Mouse (Mus musculus): ENCODE data around the gene Cmtm2b. TPM values are rescaled to one million over a fixed set of nuclear protein-coding genes. Genes with fewer than 3 reads are reported as not detected.

Cmtm2b gene
- polyA plus RNA-seq, 1 experiment from 2014 or later, result not detected

DNA sequence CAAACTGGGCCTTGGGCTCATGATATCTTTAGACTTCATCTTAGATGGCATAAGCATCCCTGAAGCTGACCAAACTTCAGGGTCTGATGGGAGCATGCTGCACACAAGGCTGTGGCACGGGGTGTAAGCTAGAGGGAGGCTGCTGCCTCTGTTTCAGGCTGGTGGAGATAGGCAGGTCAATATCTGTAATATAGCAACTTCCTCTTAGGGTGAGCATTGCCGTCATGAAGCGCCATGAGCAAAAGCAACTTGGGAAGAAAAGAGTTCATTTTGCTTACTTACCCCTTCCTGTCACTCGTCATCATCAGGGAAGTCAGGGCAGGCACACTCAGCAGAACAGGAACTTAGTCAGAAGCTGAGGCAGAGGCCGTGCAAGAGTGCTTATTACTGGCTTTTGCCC lies 11.8 kb downstream of the Cmtm2b start:
- no peak for ATAC-seq (ENCODE audit: low FRiP score, low read depth)
- 72% methylated on average over 5 of the region's 5 CpGs for WGBS
- no peak overlapping the region for H3K4me2 ChIP-seq (replicated peaks)
- H3K9me3 ChIP-seq, result no peaks in the 10 kb centered on the region
- no peak overlapping the region for H3K4me3 ChIP-seq
- H3K27ac ChIP-seq, result no peak overlapping the region
- no peak overlapping the region for H3K9ac ChIP-seq
- H3K36me3 ChIP-seq, result no peaks in the 10 kb centered on the region
- no peaks in the 10 kb centered on the region for H3K27me3 ChIP-seq
- no peaks in the 10 kb centered on the region for H3K4me1 ChIP-seq

GRCm38 (mm10) chr8:104334196-104334595 lies 12.2 kb downstream of the Cmtm2b start:
- WGBS, result 72% methylated on average over 1 of the region's 1 CpGs
- Histone ChIP-seq H3K27me3 (no peaks in the 10 kb centered on the region), H3K4me1 (no peaks in the 10 kb centered on the region), H3K9me3 (no peaks in the 10 kb centered on the region), H3K4me3 (no peak overlapping the region), H3K27ac (no peak overlapping the region), H3K4me2 (replicated peaks) (no peak overlapping the region), H3K36me3 (no peaks in the 10 kb centered on the region), H3K9ac (no peak overlapping the region)
- no peak for ATAC-seq (ENCODE audit: low FRiP score, low read depth)

DNA sequence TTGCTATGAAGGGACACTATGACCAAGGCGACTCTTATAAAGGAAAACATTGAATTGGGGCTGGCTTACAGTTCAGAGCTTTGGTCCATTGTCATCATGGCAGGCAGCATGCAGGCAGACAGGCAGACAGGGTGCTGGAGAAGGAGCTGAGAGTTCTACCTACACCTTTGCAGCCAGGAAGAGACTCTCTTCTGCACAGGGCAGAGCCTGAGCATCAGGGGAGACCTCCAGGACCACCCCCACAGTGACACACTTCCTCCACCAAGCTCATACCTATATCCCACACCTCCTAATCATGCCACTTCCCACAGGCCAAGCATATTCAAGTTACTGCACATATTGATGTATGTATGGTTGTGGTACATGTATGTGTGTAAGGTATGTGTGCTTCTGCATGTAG lies 14.8 kb downstream of the Cmtm2b start:
- 86% methylated on average over 1 of the region's 1 CpGs for WGBS
- no peak overlapping the region for H3K4me3 ChIP-seq
- ATAC-seq (ENCODE audit: low FRiP score, low read depth), result no peak

GRCm38 (mm10) chr8:104337890-104338289 lies 15.9 kb downstream of the Cmtm2b start:
- Histone ChIP-seq H3K27ac (no peak overlapping the region), H3K4me3 (no peak overlapping the region), H3K4me2 (replicated peaks) (no peak overlapping the region), H3K36me3 (no peaks in the 10 kb centered on the region), H3K9me3 (no peaks in the 10 kb centered on the region), H3K27me3 (no peaks in the 10 kb centered on the region), H3K9ac (no peak overlapping the region), H3K4me1 (peaks cover 14% of the 10 kb centered on the region)
- no peak for ATAC-seq (ENCODE audit: low FRiP score, low read depth)
- WGBS, result 45% methylated on average over 3 of the region's 3 CpGs

More for the DNA sequence above, 14.8 kb downstream of the Cmtm2b start:
- H3K27me3 ChIP-seq, result no peaks in the 10 kb centered on the region
- H3K27ac ChIP-seq, result no peak overlapping the region
- no peak overlapping the region for H3K4me2 ChIP-seq (replicated peaks)
- peaks cover 12% of the 10 kb centered on the region for H3K4me1 ChIP-seq
- H3K36me3 ChIP-seq, result no peaks in the 10 kb centered on the region
- H3K9ac ChIP-seq, result no peak overlapping the region
- H3K9me3 ChIP-seq, result no peaks in the 10 kb centered on the region

- Histone ChIP-seq H3K4me1 (peaks cover 21% of the 10 kb centered on the region), H3K27ac (peak within 1 kb of the TSS; percentile 55; the same call in 1 of the 2 replicates), H3K36me3 (peaks cover 3% of the 10 kb centered on the region; the same call in 1 of the 2 replicates), H3K9ac (peak within 1 kb of the TSS; percentile 88), H3K4me2 (replicated peaks) (peak within 1 kb of the TSS; percentile 80), H3K4me3 (peak within 1 kb of the TSS; percentile 70), H3K9me3 (no peaks in the 10 kb centered on the region), H3K27me3 (no peaks in the 10 kb centered on the region)
- ATAC-seq (ENCODE audit: low FRiP score, low read depth), result no peak
- WGBS, result 18% methylated on average over 17 of the region's 18 CpGs
These were observed 17.4 kb downstream of the Cmtm2b start, which contains the start of gene Cmtm3 for GRCm38 (mm10) chr8:104339229-104339982. Gene Cmtm3, plus strand, starts transcription at chr8:104339410.

- ATAC-seq (ENCODE audit: low FRiP score, low read depth), result no peak; the same call in 1 of the 2 replicates
- Histone ChIP-seq H3K4me3 (peak overlapping the region; percentile 70), H3K4me2 (replicated peaks) (peak overlapping the region; percentile 80), H3K4me1 (peaks cover 21% of the 10 kb centered on the region), H3K36me3 (peaks cover 7% of the 10 kb centered on the region; the same call in 1 of the 2 replicates), H3K9me3 (no peaks in the 10 kb centered on the region), H3K27ac (peak overlapping the region; percentile 55; the same call in 1 of the 2 replicates), H3K9ac (peak overlapping the region; percentile 88), H3K27me3 (no peaks in the 10 kb centered on the region)
- WGBS, result 4% methylated on average over 6 of the region's 6 CpGs
These were observed 17.9 kb downstream of the Cmtm2b start for GRCm38 (mm10) chr8:104339983-104340232.

GRCm38 (mm10) chr8:104340233-104341105 lies 18.4 kb downstream of the Cmtm2b start:
- peak overlapping the region; percentile 79 for H3K27ac ChIP-seq
- H3K4me2 ChIP-seq (replicated peaks), result peak overlapping the region; percentile 80
- peak overlapping the region; percentile 88 for H3K9ac ChIP-seq
- ATAC-seq (ENCODE audit: low FRiP score, low read depth), result peak; percentile 75
- H3K4me3 ChIP-seq, result peak overlapping the region; percentile 70
- WGBS, result 0% methylated on average over 52 of the region's 54 CpGs
- H3K4me1 ChIP-seq, result peaks cover 21% of the 10 kb centered on the region
- H3K9me3 ChIP-seq, result no peaks in the 10 kb centered on the region
- H3K27me3 ChIP-seq, result no peaks in the 10 kb centered on the region
- H3K36me3 ChIP-seq, result peaks cover 12% of the 10 kb centered on the region; the same call in 1 of the 2 replicates

GRCm38 (mm10) chr8:104341106-104341561 lies 19.1 kb downstream of the Cmtm2b start:
- Histone ChIP-seq H3K4me1 (peaks cover 21% of the 10 kb centered on the region), H3K9me3 (no peaks in the 10 kb centered on the region), H3K36me3 (peaks cover 19% of the 10 kb centered on the region), H3K27ac (peak overlapping the region; percentile 79), H3K4me3 (peak overlapping the region; percentile 70), H3K27me3 (no peaks in the 10 kb centered on the region), H3K4me2 (replicated peaks) (peak overlapping the region; percentile 80), H3K9ac (peak overlapping the region; percentile 88)
- peak; percentile 63 for ATAC-seq (ENCODE audit: low FRiP score, low read depth)
- WGBS, result 1% methylated on average over 24 of the region's 24 CpGs

DNA sequence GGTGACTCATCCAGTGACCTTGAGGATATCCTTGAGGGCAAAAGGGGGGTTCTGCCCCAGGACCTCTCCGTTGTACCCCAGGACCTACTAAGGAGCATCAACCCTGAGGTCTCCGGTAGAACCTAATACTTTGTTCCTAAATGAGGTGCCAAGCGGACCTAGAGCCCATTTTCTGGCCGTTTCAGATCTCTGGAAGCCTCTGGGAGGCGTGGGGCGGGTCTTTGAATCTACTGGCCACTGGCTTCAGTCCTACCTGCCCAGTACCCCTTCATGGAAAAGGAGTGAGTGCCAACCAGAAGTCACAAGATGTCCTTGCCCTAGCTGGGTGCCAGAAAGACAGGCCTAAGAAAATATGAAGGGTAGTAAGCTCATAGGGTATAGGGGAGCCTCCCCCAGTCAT lies 19.6 kb downstream of the Cmtm2b start:
- Histone ChIP-seq H3K9me3 (no peaks in the 10 kb centered on the region), H3K27ac (no peak overlapping the region), H3K4me1 (peaks cover 21% of the 10 kb centered on the region), H3K9ac (peak overlapping the region; percentile 88; the same call in 1 of the 2 replicates), H3K4me2 (replicated peaks) (peak overlapping the region; percentile 80), H3K4me3 (peak overlapping the region; percentile 70), H3K36me3 (peaks cover 25% of the 10 kb centered on the region), H3K27me3 (no peaks in the 10 kb centered on the region)
- ATAC-seq (ENCODE audit: low FRiP score, low read depth), result no peak
- 51% methylated on average over 6 of the region's 6 CpGs for WGBS

DNA sequence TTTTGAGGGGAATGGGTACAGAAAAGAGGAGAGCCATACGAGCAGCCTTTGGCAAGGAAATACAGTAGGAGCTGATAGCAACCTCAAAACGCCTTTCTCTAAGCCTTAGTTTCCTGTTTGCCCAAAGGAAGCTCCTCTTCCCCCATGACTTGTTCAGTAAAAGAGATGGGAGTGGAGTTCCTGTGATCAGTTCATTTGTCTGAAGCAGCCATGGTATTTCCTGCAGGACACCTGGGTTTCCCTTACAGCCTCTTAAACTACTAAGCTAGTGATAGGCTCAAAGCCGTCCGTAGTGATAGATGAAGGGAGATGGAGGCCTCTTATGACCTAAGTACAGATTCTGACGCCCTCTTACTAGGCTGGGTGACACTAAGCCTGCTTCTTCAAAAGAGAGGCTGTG lies 20.4 kb downstream of the Cmtm2b start:
- peaks cover 21% of the 10 kb centered on the region for H3K4me1 ChIP-seq
- no peaks in the 10 kb centered on the region for H3K9me3 ChIP-seq
- WGBS, result 74% methylated on average over 5 of the region's 5 CpGs
- H3K9ac ChIP-seq, result no peak overlapping the region
- no peak for ATAC-seq (ENCODE audit: low FRiP score, low read depth)
- peak overlapping the region; percentile 80; the same call in 1 of the 2 replicates for H3K4me2 ChIP-seq (replicated peaks)
- no peak overlapping the region for H3K27ac ChIP-seq
- no peaks in the 10 kb centered on the region for H3K27me3 ChIP-seq
- H3K36me3 ChIP-seq, result peaks cover 32% of the 10 kb centered on the region
- H3K4me3 ChIP-seq, result no peak overlapping the region

GRCm38 (mm10) chr8:104343957-104344356 lies 21.9 kb downstream of the Cmtm2b start:
- Histone ChIP-seq H3K27ac (no peak overlapping the region), H3K9me3 (no peaks in the 10 kb centered on the region), H3K36me3 (peaks cover 38% of the 10 kb centered on the region), H3K27me3 (no peaks in the 10 kb centered on the region), H3K4me2 (replicated peaks) (no peak overlapping the region), H3K9ac (no peak overlapping the region), H3K4me3 (no peak overlapping the region), H3K4me1 (peaks cover 21% of the 10 kb centered on the region)
- ATAC-seq (ENCODE audit: low FRiP score, low read depth), result no peak
- WGBS, result 11% methylated on average over 7 of the region's 7 CpGs

GRCm38 (mm10) chr8:104344622-104345021 lies 22.6 kb downstream of the Cmtm2b start:
- H3K4me2 ChIP-seq (replicated peaks), result no peak overlapping the region
- WGBS, result 87% methylated on average over 5 of the region's 5 CpGs
- H3K27me3 ChIP-seq, result no peaks in the 10 kb centered on the region
- no peak for ATAC-seq (ENCODE audit: low FRiP score, low read depth)
- H3K9me3 ChIP-seq, result no peaks in the 10 kb centered on the region
- H3K4me1 ChIP-seq, result peaks cover 18% of the 10 kb centered on the region
- H3K4me3 ChIP-seq, result no peak overlapping the region
- no peak overlapping the region for H3K9ac ChIP-seq
- peaks cover 38% of the 10 kb centered on the region for H3K36me3 ChIP-seq
- H3K27ac ChIP-seq, result no peak overlapping the region

Measured in limb, embryonic 13.5 days (tissue).